Mouse (Mus musculus): ENCODE results near the gene Ephx3. TPM values are rescaled to one million over a fixed set of nuclear protein-coding genes. Genes with fewer than 3 reads are reported as not detected.

Gene Ephx3
- total and polyA plus RNA-seq, 3 experiments = 0.24 to 0.30 TPM; not detected in 1

DNA sequence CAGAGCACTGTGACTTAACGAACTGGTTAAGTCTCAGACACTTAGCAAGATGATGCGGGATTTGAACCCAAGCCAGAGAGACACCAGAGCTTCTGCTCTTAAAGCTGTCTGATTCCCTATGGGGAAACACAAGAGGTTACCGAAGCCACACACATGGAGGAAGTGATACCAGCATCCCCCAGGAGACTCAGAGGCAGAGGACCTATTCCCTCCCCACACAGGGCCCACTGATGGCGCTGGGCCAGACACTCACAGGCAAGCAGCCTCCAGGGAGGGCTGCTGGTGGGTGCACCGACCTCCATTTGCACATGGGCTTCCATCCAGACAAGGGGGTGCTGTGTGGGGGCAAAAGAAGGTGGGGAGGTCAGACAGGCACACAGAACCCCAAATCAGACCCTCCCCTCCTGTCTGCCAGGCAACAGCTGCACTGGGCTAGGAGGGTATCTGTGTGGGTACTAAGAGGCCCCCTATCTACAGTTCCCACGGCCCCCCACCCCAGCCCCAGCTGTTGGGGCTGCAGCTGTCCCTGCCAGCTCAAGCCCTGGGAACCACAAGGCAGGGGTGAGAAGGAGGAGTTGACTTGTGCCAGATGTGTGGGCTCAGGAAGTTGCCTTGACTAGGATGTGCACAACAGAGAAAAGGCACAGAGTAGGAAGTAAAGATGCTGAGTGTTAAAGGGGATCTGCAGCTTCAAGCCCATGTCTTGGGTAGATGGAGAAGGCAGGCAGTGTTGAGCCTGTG lies 25.3 kb downstream of the Ephx3 start (continued):
- TF ChIP-seq RAD21 (IDR thresholded peaks at IDR 0.05; ENCODE audit: low read depth, low read length) = no peak; the same call in 1 of the 2 replicates
- TF ChIP-seq GABPA (IDR thresholded peaks at IDR 0.05; ENCODE audit: insufficient replicate concordance, low read depth, low read length) = no peak
- TF ChIP-seq MXI1 (IDR thresholded peaks at IDR 0.05; ENCODE audit: low read depth, low read length) = 0 out of 2 replicates have a peak, but pooled peaks have one; percentile 25
- TF ChIP-seq MAFK (IDR thresholded peaks at IDR 0.05; ENCODE audit: insufficient replicate concordance, low read length) = peak; percentile 77; the same call in 1 of the 2 replicates
- TF ChIP-seq CTCF (conservative IDR thresholded peaks at IDR 0.05 in 1 of 2, IDR thresholded peaks at IDR 0.05 in 1 of 2; ENCODE audit: low read depth in 2 of 2, low read length in 2 of 2) = no peak
- peak; percentile 84 for TF ChIP-seq MEF2A (IDR thresholded peaks at IDR 0.05; ENCODE audit: borderline replicate concordance, low read depth, low read length)
- no peak for TF ChIP-seq HCFC1 (IDR thresholded peaks at IDR 0.05; ENCODE audit: low read depth, low read length)
- TF ChIP-seq NELFE (IDR thresholded peaks at IDR 0.05; ENCODE audit: low read depth, low read length) = no peak
- no peak for TF ChIP-seq ZC3H11A (IDR thresholded peaks at IDR 0.05; ENCODE audit: low read depth, low read length)
- peak; percentile 55; the same call in 1 of the 2 replicates for TF ChIP-seq SIN3A (IDR thresholded peaks at IDR 0.05; ENCODE audit: low read length)
- no peak for TF ChIP-seq ZKSCAN1 (IDR thresholded peaks at IDR 0.05; ENCODE audit: borderline replicate concordance, low read depth, low read length)
- peak; percentile 36; the same call in 1 of the 2 replicates for TF ChIP-seq ELF1 (IDR thresholded peaks at IDR 0.05; ENCODE audit: low read depth, low read length)
- no peak for TF ChIP-seq USF1 (IDR thresholded peaks at IDR 0.05; ENCODE audit: low read depth, low read length)
- TF ChIP-seq NRF1 (IDR thresholded peaks at IDR 0.05; ENCODE audit: low read depth, low read length) = no peak
- no peak for TF ChIP-seq E2F4 (IDR thresholded peaks at IDR 0.05; ENCODE audit: insufficient replicate concordance, low read depth, low read length)
- no peak for TF ChIP-seq JUN (IDR thresholded peaks at IDR 0.05; ENCODE audit: insufficient read depth, low read depth, low read length)
- no peak for TF ChIP-seq POLR2AphosphoS2 (IDR thresholded peaks at IDR 0.05; ENCODE audit: low read depth, low read length)
- TF ChIP-seq UBTF (IDR thresholded peaks at IDR 0.05; ENCODE audit: low read depth, low read length) = 0 out of 2 replicates have a peak, but pooled peaks have one; percentile 47

DNA sequence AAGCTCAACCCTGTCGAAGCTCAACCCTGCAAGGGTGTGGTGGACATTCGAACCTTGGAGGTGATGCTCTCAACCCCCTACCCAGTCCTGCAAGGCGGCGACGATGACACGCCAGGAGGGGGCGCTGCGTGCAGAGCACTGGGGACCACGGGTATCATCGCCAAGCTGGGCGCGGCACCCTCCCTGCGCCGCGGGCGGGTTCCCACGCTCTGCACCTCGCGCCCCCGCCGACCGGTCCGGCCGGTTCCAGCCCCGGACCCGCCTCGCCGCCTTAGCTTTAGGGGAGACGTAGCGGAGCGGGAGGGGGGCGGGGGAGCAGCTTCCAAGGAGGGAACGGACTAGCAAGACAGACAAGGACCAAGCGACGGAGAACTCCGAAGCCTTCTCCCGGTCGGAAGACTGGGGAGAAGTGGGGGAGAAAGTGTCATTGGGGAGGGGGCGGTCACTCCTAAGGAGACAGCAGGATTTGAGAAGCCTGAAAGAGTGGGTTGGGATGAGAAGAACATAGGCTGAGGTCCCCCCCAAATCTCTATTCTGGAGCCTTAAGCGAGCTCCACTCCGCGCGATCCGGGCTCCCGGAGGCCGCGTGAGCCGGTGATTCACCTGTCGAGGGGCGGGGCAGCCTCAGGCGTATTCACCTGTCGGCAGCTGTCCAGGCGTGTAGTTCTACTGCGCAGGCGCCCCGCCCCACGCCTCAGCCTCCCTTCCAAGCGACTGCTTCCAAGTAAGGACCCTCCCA lies 27.1 kb downstream of the Ephx3 start:
- Histone ChIP-seq H3K9ac (ENCODE audit: insufficient read depth, low read depth) (no peak overlapping the region), H3K9me3 (replicated peaks; ENCODE audit: low read length) (peaks cover 3% of the 10 kb centered on the region), H3K4me3 (replicated peaks in 1 of 3; ENCODE audit: low read depth in 2 of 3, low read length in 2 of 3, poor library complexity in 1 of 3) (no peak overlapping the region), H3K4me2 (ENCODE audit: insufficient read depth, low read depth, poor library complexity, severe bottlenecking) (no peak overlapping the region), H3K4me1 (ENCODE audit: control insufficient read depth in 1 of 2, insufficient read depth in 2 of 2) (peaks cover 27 to 31% of the 10 kb centered on the region in 2 experiments), H3K27me3 (replicated peaks) (peaks cover 54% of the 10 kb centered on the region), H3K36me3 (replicated peaks in 1 of 2; ENCODE audit: control insufficient read depth in 1 of 2, insufficient read depth in 1 of 2, low read length in 1 of 2) (no peaks in the 10 kb centered on the region), H3K79me2 (replicated peaks; ENCODE audit: control insufficient read depth, extremely low read depth, insufficient read depth, poor library complexity, severe bottlenecking) (no peaks in the 10 kb centered on the region), H3K27ac (ENCODE audit: insufficient read depth, low read depth) (no peak overlapping the region)
- TF ChIP-seq MAX (IDR thresholded peaks at IDR 0.05; ENCODE audit: low read length) (no peak), RCOR1 (conservative IDR thresholded peaks at IDR 0.05; ENCODE audit: low read depth, low read length) (no peak), CTCF (conservative IDR thresholded peaks at IDR 0.05 in 1 of 2, IDR thresholded peaks at IDR 0.05 in 1 of 2; ENCODE audit: low read depth in 2 of 2, low read length in 2 of 2) (peak in 1 of 2 experiments; percentile 17; a peak in 2 of 4 replicates)
- in situ Hi-C loops (cut with MboI; ENCODE audit: low pct_ligation_motif_present, low pct_unique_long_range_greater_than_20kb, low sequenced_read_pairs) = no loop called here
- DNase-seq (ENCODE audit: extremely low read depth) = no peak
- dilution Hi-C loops (cut with MboI; ENCODE audit: extremely low pct_ligation_motif_present, extremely low pct_unique_long_range_greater_than_20kb, low sequenced_read_pairs) = no loop called here
